In genomic region chr2:90666591-90667387, GRCm38 (mm10) we compare ENCODE assay signal across 9 mouse cellular contexts. TPM values are rescaled to one million over a fixed set of nuclear protein-coding genes. Genes with fewer than 3 reads are reported as not detected.
A peak's percentile ranks its signal among the peaks of the same experiment; 100 is the strongest.
DNase-seq lines count a peak whose midpoint lies in the region; ATAC-seq and TF ChIP-seq lines count a peak whose summit lies in the region.
"Had no signal": no experiment of that assay in that cellular context is flagged by ENCODE, and none has a peak within 500 bp of the region (broad histone marks: within the 10 kb centered on the region; RNA-seq: fewer than 3 reads in every experiment).

No protein-coding gene starts in this region.

- TF ChIP-seq CTCF in stomach, postnatal 0 days (IDR thresholded peaks at IDR 0.05; ENCODE audit: low read depth): no peak

- ATAC-seq in heart, embryonic 14.5 days (ENCODE audit: insufficient number of reproducible peaks, insufficient read depth, low FRiP score, low read depth): no peak
- ATAC-seq in stomach, embryonic 16.5 days (ENCODE audit: insufficient read depth, low FRiP score): no peak
- ATAC-seq in stomach, postnatal 0 days (ENCODE audit: low FRiP score, low TSS enrichment): no peak
- peak; percentile 46; the same call in 1 of the 2 replicates for ATAC-seq in limb, embryonic 11.5 days (ENCODE audit: insufficient number of reproducible peaks, low FRiP score, low TSS enrichment, low read depth)

- TF ChIP-seq EP300 in stomach, postnatal 0 days (optimal IDR thresholded peaks at IDR 0.05): no peak

- H3K4me3 ChIP-seq in heart, embryonic 14.5 days (ENCODE audit: control insufficient read depth in 1 of 2, insufficient read depth in 1 of 2, low read depth in 1 of 2, low read length in 2 of 2): no peak overlapping the region
- no peak overlapping the region for H3K4me3 ChIP-seq in stomach, embryonic 16.5 days (replicated peaks; ENCODE audit: low read length)
- H3K4me3 ChIP-seq in stomach, postnatal 0 days (ENCODE audit: low read depth, low read length): no peak overlapping the region
- H3K4me3 ChIP-seq in limb, embryonic 11.5 days (ENCODE audit: low read depth, low read length): no peak overlapping the region

- H3K4me2 ChIP-seq in heart, embryonic 14.5 days (ENCODE audit: low read length): peak overlapping the region; percentile 54
- H3K4me2 ChIP-seq in stomach, embryonic 16.5 days (ENCODE audit: low read depth, low read length): no peak overlapping the region
- no peak overlapping the region for H3K4me2 ChIP-seq in stomach, postnatal 0 days (replicated peaks; ENCODE audit: low read depth)
- H3K4me2 ChIP-seq in limb, embryonic 11.5 days (ENCODE audit: low read depth, severe bottlenecking): no peak overlapping the region

- no peak overlapping the region for H3K9ac ChIP-seq in heart, embryonic 14.5 days (ENCODE audit: low read length)
- H3K9ac ChIP-seq in stomach, embryonic 16.5 days (ENCODE audit: low read length): no peak overlapping the region; the same call in 1 of the 2 replicates
- H3K9ac ChIP-seq in stomach, postnatal 0 days (ENCODE audit: low read length): no peak overlapping the region
- no peak overlapping the region for H3K9ac ChIP-seq in limb, embryonic 11.5 days (ENCODE audit: low read length)

- no peaks in the 10 kb centered on the region for H3K36me3 ChIP-seq in heart, embryonic 14.5 days (ENCODE audit: control insufficient read depth, insufficient read depth, low read length)
- no peaks in the 10 kb centered on the region for H3K36me3 ChIP-seq in stomach, embryonic 16.5 days (ENCODE audit: control insufficient read depth, insufficient read depth, low read length)
- H3K36me3 ChIP-seq in stomach, postnatal 0 days (ENCODE audit: control insufficient read depth, insufficient read depth, low read length): no peaks in the 10 kb centered on the region
- H3K36me3 ChIP-seq in limb, embryonic 11.5 days (ENCODE audit: control insufficient read depth, insufficient read depth, low read length): no peaks in the 10 kb centered on the region

- H3K27me3 ChIP-seq in heart, embryonic 14.5 days (ENCODE audit: control insufficient read depth, insufficient read depth, low read length): no peaks in the 10 kb centered on the region
- H3K27me3 ChIP-seq in stomach, embryonic 16.5 days (ENCODE audit: control insufficient read depth, insufficient read depth, low read length): no peaks in the 10 kb centered on the region
- no peaks in the 10 kb centered on the region for H3K27me3 ChIP-seq in stomach, postnatal 0 days (ENCODE audit: control insufficient read depth, insufficient read depth, low read length)
- no peaks in the 10 kb centered on the region for H3K27me3 ChIP-seq in limb, embryonic 11.5 days (ENCODE audit: control insufficient read depth, insufficient read depth, low read length)

- no peak for DNase-seq in heart, postnatal 25 days (ENCODE audit: low spot score)
- DNase-seq in stomach, postnatal 0 days (ENCODE audit: low spot score): no peak
- no peak for DNase-seq in limb, embryonic 11.5 days (ENCODE audit: low spot score)
- no peak for DNase-seq in urinary bladder, postnatal 14 days (ENCODE audit: low spot score)
- no peak for DNase-seq in testis, postnatal 10 days (ENCODE audit: low spot score)
- DNase-seq in spleen, postnatal 10 days (ENCODE audit: low spot score in 2 of 2): no peak
- DNase-seq: gastrocnemius, postnatal 14 days had no signal

- no peaks in the 10 kb centered on the region for H3K9me3 ChIP-seq in heart, embryonic 14.5 days (ENCODE audit: control insufficient read depth, low read length)
- peaks cover 4% of the 10 kb centered on the region; the same call in 1 of the 2 replicates for H3K9me3 ChIP-seq in stomach, embryonic 16.5 days (replicated peaks; ENCODE audit: control insufficient read depth, low read length)
- no peaks in the 10 kb centered on the region for H3K9me3 ChIP-seq in stomach, postnatal 0 days (ENCODE audit: control insufficient read depth, low read length)
- no peaks in the 10 kb centered on the region for H3K9me3 ChIP-seq in limb, embryonic 11.5 days (ENCODE audit: control insufficient read depth, low read length)

- 46% methylated on average over 11 of the region's 11 CpGs for WGBS in heart, embryonic 14.5 days
- 53% methylated on average over 11 of the region's 11 CpGs for WGBS in stomach, embryonic 16.5 days
- WGBS in stomach, postnatal 0 days: 54% methylated on average over 11 of the region's 11 CpGs
- 29% methylated on average over 11 of the region's 11 CpGs for WGBS in limb, embryonic 11.5 days

- H3K27ac ChIP-seq in heart, embryonic 14.5 days (replicated peaks in 1 of 2; ENCODE audit: control insufficient read depth in 1 of 2, insufficient read depth in 1 of 2, low read depth in 2 of 2, low read length in 2 of 2): no peak overlapping the region
- 0 out of 2 replicates have a peak overlapping the region, but pooled peaks have one; percentile 2 for H3K27ac ChIP-seq in stomach, embryonic 16.5 days (ENCODE audit: low read length)
- H3K27ac ChIP-seq in stomach, postnatal 0 days (replicated peaks): no peak overlapping the region
- 0 out of 2 replicates have a peak overlapping the region, but pooled peaks have one; percentile 26 for H3K27ac ChIP-seq in limb, embryonic 11.5 days (replicated peaks; ENCODE audit: low read depth, low read length)

- peaks cover 5 to 10% of the 10 kb centered on the region in 2 experiments; a peak in 1 of 4 replicates for H3K4me1 ChIP-seq in heart, embryonic 14.5 days (ENCODE audit: control insufficient read depth in 2 of 2, insufficient read depth in 2 of 2, low read length in 2 of 2)
- peaks cover 14% of the 10 kb centered on the region for H3K4me1 ChIP-seq in stomach, embryonic 16.5 days (ENCODE audit: control insufficient read depth, insufficient read depth, low read length)
- H3K4me1 ChIP-seq in stomach, postnatal 0 days (replicated peaks; ENCODE audit: control insufficient read depth, insufficient read depth): no peaks in the 10 kb centered on the region
- peaks cover 16% of the 10 kb centered on the region for H3K4me1 ChIP-seq in limb, embryonic 11.5 days (ENCODE audit: control insufficient read depth, insufficient read depth, low read length)

- intact Hi-C loops in heart, postnatal 25 days (cut with DNase I): no loop called here

RNA-seq across cellular contexts. Expression of gene Nup160, which starts 10.2 kb away (rescaled TPM):
- 24.0 and 28.5 TPM in 2 replicates for polyA plus RNA-seq in heart, embryonic 14.5 days (2014; fragmentation: Nextera tagmentation; extraction: Ambion mirVana)
- 10 to 100 TPM in 1 of 2 experiments, 1 to 10 TPM in 1; 9.8 to 12.5 TPM for total RNA-seq in heart, postnatal 25 days (2021)
- polyA plus RNA-seq in stomach, embryonic 16.5 days (2015; fragmentation: Nextera tagmentation; extraction: Ambion mirVana): 41.0 and 43.4 TPM in 2 replicates
- 8.1 and 8.4 TPM in 2 replicates for polyA plus RNA-seq in stomach, postnatal 0 days (2015; fragmentation: Nextera tagmentation; extraction: Ambion mirVana)
- 66.2 and 74.0 TPM in 2 replicates for polyA plus RNA-seq in limb, embryonic 11.5 days (2014; fragmentation: Nextera tagmentation; extraction: Ambion mirVana)

Comparison
In these comparisons a context has a peak if more than half of its experiments do, and no peak if none do; other contexts are left out.
1. H3K27ac ChIP-seq: peak in stomach, embryonic 16.5 days (single experiment) and limb, embryonic 11.5 days (single experiment); none in heart, embryonic 14.5 days (0 of 2) and stomach, postnatal 0 days (single experiment).